Mouse (Mus musculus): ENCODE measurements around the gene Grik3.

- TF ChIP-seq POLR2AphosphoS2 (IDR thresholded peaks at IDR 0.05; ENCODE audit: insufficient read length, low read depth): no peak
- no peak for TF ChIP-seq E2F4 (IDR thresholded peaks at IDR 0.05; ENCODE audit: insufficient read depth)
- no peak for TF ChIP-seq POLR2A (IDR thresholded peaks at IDR 0.05; ENCODE audit: insufficient read length, low read depth)
- no peak for TF ChIP-seq MYOG (IDR thresholded peaks at IDR 0.05; ENCODE audit: control insufficient read depth in 1 of 3, insufficient read depth in 1 of 3, insufficient read length in 2 of 3, low read depth in 2 of 3)
- TF ChIP-seq MYOD1 (IDR thresholded peaks at IDR 0.05; ENCODE audit: control insufficient read depth in 1 of 3, insufficient read length in 2 of 3, low read depth in 2 of 3): no peak
- TF ChIP-seq CEBPB (IDR thresholded peaks at IDR 0.05; ENCODE audit: insufficient read depth, poor library complexity, severe bottlenecking): no peak
These were observed 239.1 kb downstream of the Grik3 start for GRCm38 (mm10) chr4:125729305-125730220.
